Mouse (Mus musculus) CD4-positive naive resting alpha-beta T cell, adult 76 days (primary cell): ENCODE measurements around the gene Efhd2. TPM values are rescaled to one million over a fixed set of nuclear protein-coding genes. Genes with fewer than 3 reads are reported as not detected.

ENCODE experiments used
- total RNA-seq: library from RNA; stranded (reverse); gene quantifications from one replicate; pipeline ENCODE4 v1.2.4, GENCODE M21; 2023

Gene Efhd2
- total RNA-seq, result 36.0 TPM

DNA sequence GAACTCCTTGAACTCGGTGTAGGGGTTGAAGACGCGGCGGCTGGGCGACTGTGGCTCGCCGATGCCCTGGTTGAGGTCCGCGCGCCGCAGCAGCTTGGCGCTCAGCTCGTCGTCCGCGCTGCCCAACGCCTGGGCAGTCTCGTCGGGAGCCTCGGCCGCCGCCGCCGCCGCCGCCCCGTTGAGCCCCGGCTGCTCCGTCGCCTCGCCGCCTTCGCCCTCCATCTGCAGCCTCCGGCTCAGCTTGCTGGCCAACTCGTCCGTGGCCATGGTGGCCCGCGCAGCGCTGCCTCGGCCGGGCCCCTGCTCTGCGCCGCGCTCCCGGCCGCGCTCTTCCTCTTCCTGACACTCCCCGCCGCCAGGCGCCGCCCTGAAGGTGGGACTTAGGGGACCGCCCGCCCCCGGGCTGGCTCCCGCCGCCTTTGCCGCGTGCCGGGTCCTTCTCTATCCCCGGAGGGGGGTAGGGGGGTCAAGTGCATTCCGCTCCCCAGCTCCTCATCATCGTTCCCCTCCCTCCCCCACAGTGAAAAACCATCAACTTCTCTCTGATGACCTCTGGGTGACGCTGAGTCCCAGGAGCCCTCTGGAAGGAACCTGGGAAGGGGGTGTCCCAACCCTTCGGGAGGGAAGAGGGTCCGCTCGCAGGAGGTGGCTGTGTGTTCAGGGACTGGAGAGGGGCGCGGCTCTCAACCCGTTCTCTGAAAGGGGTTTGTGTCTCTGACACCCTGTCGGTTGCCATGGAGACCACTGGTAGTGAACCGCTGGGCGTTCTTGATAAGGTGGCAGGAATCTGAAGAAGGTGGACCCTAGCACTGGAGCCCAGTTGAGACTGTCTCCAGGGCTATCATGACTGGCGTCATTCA, at the start of gene Efhd2:
Gene Efhd2 (minus strand): TSS at position 320 of the 860 bp plus-strand sequence.

DNA sequence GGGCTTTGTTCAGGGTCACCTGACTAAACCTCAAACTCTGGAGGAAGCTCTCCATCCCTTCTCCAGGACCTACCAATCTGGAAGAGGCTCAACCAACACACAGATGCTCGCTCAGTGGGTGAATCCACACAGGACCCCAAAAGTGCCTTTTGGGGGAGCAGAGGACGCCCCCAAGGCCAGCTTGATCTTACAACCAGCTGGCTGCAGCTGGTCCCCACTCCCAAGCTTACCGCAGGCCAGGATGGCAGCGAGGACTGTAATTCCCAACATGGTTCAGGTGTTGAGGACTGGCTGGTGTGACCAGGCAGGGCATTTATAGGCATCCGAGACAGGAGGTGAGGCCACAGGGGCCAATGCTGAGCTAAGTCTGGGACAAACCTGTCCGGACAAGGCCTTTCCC, 28.7 kb downstream of the Efhd2 start, which contains the start of gene Ctrc:
Gene Ctrc (minus strand): TSS at position 361 of the 400 bp plus-strand sequence.

DNA sequence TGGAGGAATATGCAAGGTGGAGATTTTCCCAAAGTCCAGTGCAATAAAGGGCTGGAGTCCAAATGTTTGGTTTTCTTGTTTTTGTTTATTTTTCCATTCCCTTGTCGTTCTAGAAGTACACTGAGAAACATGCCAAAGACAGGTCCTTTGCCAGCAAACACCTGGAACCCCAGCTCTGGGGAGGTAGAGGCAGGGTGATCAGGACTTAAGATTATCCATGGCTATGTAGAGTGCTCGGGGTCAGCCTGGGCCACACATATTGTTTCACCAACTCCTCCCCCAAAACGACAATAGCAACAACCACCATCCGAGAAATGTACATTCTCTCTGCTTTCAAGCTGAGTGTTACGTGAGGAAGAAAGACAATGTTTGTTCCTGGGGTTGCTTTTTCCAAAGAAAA, 48.7 kb downstream of the Efhd2 start, which contains the start of gene Cela2a:
Gene Cela2a (minus strand): TSS at position 101 of the 400 bp plus-strand sequence.

Other genes with a start within 250 kb of the Efhd2 start
- 34.1 TPM for gene Plekhm2, start 210.0 kb downstream of the Efhd2 start, total RNA-seq
- 0.53 TPM for gene Rsc1a1, start 189.3 kb downstream of the Efhd2 start, total RNA-seq
- gene Ddi2, start 151.5 kb downstream of the Efhd2 start, total RNA-seq, result 49.3 TPM
- not detected for gene Agmat, start 128.2 kb downstream of the Efhd2 start, total RNA-seq
- gene Dnajc16, start 84.0 kb downstream of the Efhd2 start, total RNA-seq, result 8.6 TPM
- gene Casp9, start 81.3 kb downstream of the Efhd2 start, total RNA-seq, result 8.2 TPM
- 1.5 TPM for gene Cela2a, start 48.8 kb downstream of the Efhd2 start, total RNA-seq
- not detected for gene Ctrc, start 28.6 kb downstream of the Efhd2 start, total RNA-seq
- gene Fhad1, start 140.2 kb upstream of the Efhd2 start, total RNA-seq, result 0.12 TPM
- gene Tmem51, start 209.4 kb upstream of the Efhd2 start, total RNA-seq, result 0.79 TPM